Mouse (Mus musculus) erythroblast, embryonic 14.5 days (primary cell): Measurements from ENCODE around the gene Ccdc40.

Experiments used
- GATA1 ChIP-seq: IDR thresholded peaks from 2 replicates; pipeline ENCODE4 v1.6.1; 2012; ENCODE audit warnings: low read length, inconsistent platforms, mixed read lengths
- TAL1 ChIP-seq: IDR thresholded peaks from 3 replicates; pipeline ENCODE4 v1.6.1; 2012; ENCODE audit warnings: low read length, inconsistent platforms, mixed read lengths

DNA sequence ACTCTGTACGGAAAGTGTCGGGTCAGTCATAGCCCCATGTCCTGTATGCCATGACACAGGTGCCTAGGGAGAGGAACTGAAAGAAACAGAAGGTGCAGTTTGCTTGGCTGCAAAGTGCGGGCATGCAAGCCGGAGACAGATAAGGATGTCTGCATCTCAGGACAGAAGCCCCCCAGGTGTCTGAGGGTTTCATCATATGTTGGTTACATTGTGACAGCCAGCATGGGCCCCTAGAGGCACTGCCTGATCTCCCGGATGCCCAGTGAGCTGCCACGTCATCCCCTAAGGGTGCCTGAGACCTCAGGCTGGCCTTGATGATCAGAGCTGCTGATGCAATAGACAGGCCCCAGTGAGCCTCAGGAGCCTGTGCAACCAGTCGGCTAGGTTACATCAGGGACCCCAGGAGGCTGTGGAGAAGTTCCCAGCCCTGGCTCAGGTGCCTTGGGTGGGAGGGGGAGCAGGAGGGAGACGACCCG, 36.7 kb upstream of the Ccdc40 start:
- TF ChIP-seq TAL1 = no peak
- TF ChIP-seq GATA1 = no peak
